Mouse (Mus musculus): ENCODE measurements around the gene Slc39a8. TPM values are rescaled to one million over a fixed set of nuclear protein-coding genes. Genes with fewer than 3 reads are reported as not detected.

Slc39a8 gene
- polyA plus RNA-seq, 1 experiment = 5.4 TPM

GRCm38 (mm10) chr3:135919305-135919704, 94.2 kb downstream of the Slc39a8 start:
- no peaks in the 10 kb centered on the region for H3K27me3 ChIP-seq (ENCODE audit: control insufficient read depth)
- no peaks in the 10 kb centered on the region for H3K36me3 ChIP-seq (ENCODE audit: control insufficient read depth)
- TF ChIP-seq TAL1 (IDR thresholded peaks at IDR 0.05; ENCODE audit: low read length) (no peak), GATA1 (IDR thresholded peaks at IDR 0.05; ENCODE audit: low read length) (no peak)
- no peaks in the 10 kb centered on the region for H3K9me3 ChIP-seq (ENCODE audit: control insufficient read depth, low read length)
- H3K4me1 ChIP-seq (ENCODE audit: control insufficient read depth) = no peaks in the 10 kb centered on the region
- H3K4me3 ChIP-seq (replicated peaks) = no peak overlapping the region

- TF ChIP-seq GATA1 (IDR thresholded peaks at IDR 0.05; ENCODE audit: low read length) (no peak), TAL1 (IDR thresholded peaks at IDR 0.05; ENCODE audit: low read length) (no peak)
- H3K27me3 ChIP-seq (ENCODE audit: control insufficient read depth) = no peaks in the 10 kb centered on the region
- H3K4me1 ChIP-seq (ENCODE audit: control insufficient read depth) = no peaks in the 10 kb centered on the region
- no peak overlapping the region for H3K4me3 ChIP-seq (replicated peaks)
- H3K36me3 ChIP-seq (ENCODE audit: control insufficient read depth) = no peaks in the 10 kb centered on the region
- no peaks in the 10 kb centered on the region for H3K9me3 ChIP-seq (ENCODE audit: control insufficient read depth, low read length)
These were observed 101.7 kb downstream of the Slc39a8 start for GRCm38 (mm10) chr3:135926729-135927128.

- H3K9me3 ChIP-seq (ENCODE audit: control insufficient read depth, low read length) = no peaks in the 10 kb centered on the region
- H3K4me1 ChIP-seq (ENCODE audit: control insufficient read depth) = no peaks in the 10 kb centered on the region
- no peak overlapping the region for H3K4me3 ChIP-seq (replicated peaks)
- H3K36me3 ChIP-seq (ENCODE audit: control insufficient read depth) = no peaks in the 10 kb centered on the region
- no peaks in the 10 kb centered on the region for H3K27me3 ChIP-seq (ENCODE audit: control insufficient read depth)
- TF ChIP-seq TAL1 (IDR thresholded peaks at IDR 0.05; ENCODE audit: low read length) (no peak), GATA1 (IDR thresholded peaks at IDR 0.05; ENCODE audit: low read length) (no peak)
These were observed 103.1 kb downstream of the Slc39a8 start for GRCm38 (mm10) chr3:135928184-135928583.

DNA sequence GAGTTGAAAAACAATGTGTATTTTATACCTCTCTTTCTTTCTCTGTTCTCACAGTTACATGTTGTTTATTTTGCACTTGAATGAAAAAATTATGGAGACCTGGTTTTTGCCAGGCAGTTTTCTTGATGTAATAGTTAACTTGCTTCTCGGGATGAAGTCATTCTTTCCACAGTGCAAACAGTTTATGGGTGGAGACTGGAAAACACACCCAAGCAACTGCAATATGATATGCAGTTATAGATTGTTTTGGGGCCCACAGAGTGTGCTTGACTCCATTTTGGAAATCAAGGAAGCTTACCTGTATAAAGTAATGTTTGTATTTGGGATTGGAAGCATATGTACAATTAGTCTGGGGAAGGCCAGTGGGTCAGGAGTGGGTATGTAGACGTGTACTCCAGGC, 112.4 kb downstream of the Slc39a8 start:
- no peak overlapping the region for H3K4me3 ChIP-seq (replicated peaks)
- no peaks in the 10 kb centered on the region for H3K9me3 ChIP-seq (ENCODE audit: control insufficient read depth, low read length)
- no peaks in the 10 kb centered on the region for H3K27me3 ChIP-seq (ENCODE audit: control insufficient read depth)
- H3K36me3 ChIP-seq (ENCODE audit: control insufficient read depth) = no peaks in the 10 kb centered on the region
- no peaks in the 10 kb centered on the region for H3K4me1 ChIP-seq (ENCODE audit: control insufficient read depth)
- no peak for TF ChIP-seq TAL1 (IDR thresholded peaks at IDR 0.05; ENCODE audit: low read length)
- TF ChIP-seq GATA1 (IDR thresholded peaks at IDR 0.05; ENCODE audit: low read length) = no peak

Other genes with a start within 250 kb of the Slc39a8 start
- gene Nfkb1, start 133.7 kb upstream of the Slc39a8 start, polyA plus RNA-seq (2012) = 0.07 and 0.14 TPM in 2 replicates